In the genomic region with DNA sequence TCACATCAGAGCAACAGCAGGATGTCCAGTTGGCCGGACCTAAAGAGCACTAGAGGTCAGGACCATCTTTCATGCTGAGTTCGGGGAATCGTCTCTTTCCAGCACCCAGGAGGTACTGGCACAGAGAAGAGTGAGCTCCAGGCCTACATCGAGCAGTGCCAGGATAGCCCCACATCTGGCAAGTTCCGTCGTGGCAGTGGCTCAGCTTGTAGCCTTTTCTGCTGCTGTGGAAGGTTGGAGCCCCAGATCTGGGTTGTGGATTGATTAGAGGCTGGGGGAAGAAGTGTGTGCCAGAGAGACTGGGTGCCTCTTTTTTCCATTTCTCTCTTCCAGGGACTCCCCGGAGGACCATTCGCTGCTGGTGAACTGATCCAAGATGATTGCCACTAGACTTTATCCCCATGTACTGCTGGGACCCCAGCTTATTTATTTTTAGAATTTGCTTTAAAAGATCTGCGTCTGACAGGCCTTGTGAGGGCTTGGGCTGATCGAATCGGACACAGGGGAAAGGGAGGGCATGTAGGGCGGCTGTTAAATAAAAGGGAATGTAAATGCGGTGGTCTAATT, we compare ENCODE assay signal across 8 mouse cellular contexts. TPM values are rescaled to one million over a fixed set of nuclear protein-coding genes. Genes with fewer than 3 reads are reported as not detected.
DNase-seq lines count a peak whose midpoint lies in the region; ATAC-seq and TF ChIP-seq lines count a peak whose summit lies in the region.

No protein-coding gene starts in this region.

- TF ChIP-seq CTCF in heart, adult 2 months (IDR thresholded peaks at IDR 0.05): no peak

- H3K4me3 ChIP-seq in heart, adult 2 months: peak overlapping the region; percentile 70
- H3K4me3 ChIP-seq in hindbrain, embryonic 15.5 days: peak overlapping the region; percentile 57
- peak overlapping the region; percentile 55 for H3K4me3 ChIP-seq in midbrain, embryonic 11.5 days (ENCODE audit: low read depth, low read length)

- no peak for DNase-seq in heart, adult 2 months
- no peak for DNase-seq in heart, postnatal 10 days
- peak; percentile 50 for DNase-seq in cerebellum, adult 8-10 months
- peak; percentile 84 for DNase-seq in midbrain, embryonic 11.5 days (ENCODE audit: low spot score, missing footprints)
- no peak for DNase-seq in left cerebral cortex, adult 9 months (ENCODE audit: low spot score in 2 of 2)
- DNase-seq in ovary, postnatal 10 days (ENCODE audit: low spot score): no peak

- TF ChIP-seq EP300 in heart, adult 2 months (IDR thresholded peaks at IDR 0.05; ENCODE audit: insufficient read depth, low read depth, low read length): no peak

- no peaks in the 10 kb centered on the region for H3K27me3 ChIP-seq in heart, adult 2 months (ENCODE audit: control insufficient read depth, insufficient read depth, low read length)
- no peaks in the 10 kb centered on the region for H3K27me3 ChIP-seq in hindbrain, embryonic 15.5 days
- no peaks in the 10 kb centered on the region for H3K27me3 ChIP-seq in midbrain, embryonic 11.5 days (ENCODE audit: control insufficient read depth, insufficient read depth, low read length)

- no peaks in the 10 kb centered on the region for H3K79me2 ChIP-seq in heart, adult 2 months (replicated peaks; ENCODE audit: control insufficient read depth, insufficient read depth, low read length)

- WGBS in heart, adult 2 months: 36% methylated on average over 13 of the region's 13 CpGs
- WGBS in hindbrain, embryonic 15.5 days: 34% methylated on average over 13 of the region's 13 CpGs
- WGBS in midbrain, embryonic 11.5 days: 33% methylated on average over 13 of the region's 13 CpGs

- no peaks in the 10 kb centered on the region for H3K9me3 ChIP-seq in hindbrain, embryonic 15.5 days
- H3K9me3 ChIP-seq in midbrain, embryonic 11.5 days (ENCODE audit: control insufficient read depth, low read length): no peaks in the 10 kb centered on the region

- TF ChIP-seq POLR2A in heart, adult 2 months (IDR thresholded peaks at IDR 0.05; ENCODE audit: insufficient read depth, low read depth, low read length): no peak

- no peak; the same call in 1 of the 2 replicates for ATAC-seq in hindbrain, embryonic 15.5 days (ENCODE audit: low FRiP score, low read depth)
- ATAC-seq in midbrain, embryonic 11.5 days (ENCODE audit: low FRiP score): no peak
- ATAC-seq in inflammation-experienced regulatory T-cells, adult 6 months: no peak

- intact Hi-C loops in heart, adult 2 months (cut with DNase I): loop anchor here (5.0 kb wide), 3 partner anchors 108 to 292 kb away; a partner anchor contains a TSS
- intact Hi-C loops in heart, postnatal 10 days (cut with DNase I): loop anchor here (10.0 kb wide), 1 partner anchor 1100 kb away; a partner anchor contains a TSS

- H3K27ac ChIP-seq in heart, adult 2 months: peak overlapping the region; percentile 87
- peak overlapping the region; percentile 82 for H3K27ac ChIP-seq in hindbrain, embryonic 15.5 days (replicated peaks)
- no peak overlapping the region for H3K27ac ChIP-seq in midbrain, embryonic 11.5 days (ENCODE audit: low read depth, low read length)

- peak overlapping the region; percentile 91 for H3K4me2 ChIP-seq in hindbrain, embryonic 15.5 days
- H3K4me2 ChIP-seq in midbrain, embryonic 11.5 days: peak overlapping the region; percentile 85

- H3K9ac ChIP-seq in heart, adult 2 months (ENCODE audit: low read depth, low read length): no peak overlapping the region
- H3K9ac ChIP-seq in hindbrain, embryonic 15.5 days: peak overlapping the region; percentile 75
- H3K9ac ChIP-seq in midbrain, embryonic 11.5 days (ENCODE audit: low read length): peak overlapping the region; percentile 68; the same call in 1 of the 2 replicates

- H3K36me3 ChIP-seq in heart, adult 2 months (ENCODE audit: control insufficient read depth, insufficient read depth, low read length): no peaks in the 10 kb centered on the region
- H3K36me3 ChIP-seq in hindbrain, embryonic 15.5 days: peaks cover 29% of the 10 kb centered on the region
- peaks cover 3% of the 10 kb centered on the region; the same call in 1 of the 2 replicates for H3K36me3 ChIP-seq in midbrain, embryonic 11.5 days (ENCODE audit: control insufficient read depth, insufficient read depth, low read length)

- H3K4me1 ChIP-seq in heart, adult 2 months (ENCODE audit: control insufficient read depth, insufficient read depth, low read length): no peaks in the 10 kb centered on the region; the same call in 1 of the 2 replicates
- peaks cover 21% of the 10 kb centered on the region for H3K4me1 ChIP-seq in hindbrain, embryonic 15.5 days (replicated peaks)
- 0 out of 2 replicates have a peak, but pooled peaks cover 2% of the 10 kb centered on the region for H3K4me1 ChIP-seq in midbrain, embryonic 11.5 days (ENCODE audit: control insufficient read depth, insufficient read depth, low read length)

RNA-seq across cellular contexts. Expression of a gene that starts 0.4 kb away (rescaled TPM):
- 10 to 100 TPM in 1 of 2 experiments, 1 to 10 TPM in 1; 8.5 to 11.1 TPM for total RNA-seq in heart, adult 2 months (2021)
- polyA plus RNA-seq in heart, adult 2 months (2012; rRNA removed): 24.8 and 25.1 TPM in 2 replicates
- total RNA-seq in heart, postnatal 10 days (2021): 10 to 100 TPM; 12.9 to 13.8 TPM
- polyA plus RNA-seq in hindbrain, embryonic 15.5 days (2015; fragmentation: Nextera tagmentation; extraction: Ambion mirVana): 45.2 and 47.6 TPM in 2 replicates
- 15.6 and 15.8 TPM in 2 replicates for polyA plus RNA-seq in midbrain, embryonic 11.5 days (2014; fragmentation: Nextera tagmentation; extraction: Ambion mirVana)
- polyA plus RNA-seq in inflammation-experienced regulatory T-cells, adult 6 months (2017; shearing (Covaris generic)): 10 to 100 TPM; 20.6 to 32.6 (median 27.7) TPM

RNA-seq across cellular contexts. Expression of a gene that starts 14.5 kb away (rescaled TPM):
- 10 to 100 TPM; 20.6 to 23.1 TPM for total RNA-seq in heart, adult 2 months (2021)
- polyA plus RNA-seq in heart, adult 2 months (2012; rRNA removed): 86.9 and 123 TPM in 2 replicates
- 10 to 100 TPM; 27.1 to 28.3 TPM for total RNA-seq in heart, postnatal 10 days (2021)
- polyA plus RNA-seq in hindbrain, embryonic 15.5 days (2015; fragmentation: Nextera tagmentation; extraction: Ambion mirVana): 102 and 125 TPM in 2 replicates
- 44.6 and 47.5 TPM in 2 replicates for polyA plus RNA-seq in midbrain, embryonic 11.5 days (2014; fragmentation: Nextera tagmentation; extraction: Ambion mirVana)
- 10 to 100 TPM; 15.3 to 26.3 (median 24.0) TPM for polyA plus RNA-seq in inflammation-experienced regulatory T-cells, adult 6 months (2017; shearing (Covaris generic))

RNA-seq across cellular contexts. Expression of a gene that starts 21.8 kb away (rescaled TPM):
- 10 to 100 TPM; 24.9 to 30.7 TPM for total RNA-seq in heart, adult 2 months (2021)
- polyA plus RNA-seq in heart, adult 2 months (2012; rRNA removed): 51.3 and 53.9 TPM in 2 replicates
- total RNA-seq in heart, postnatal 10 days (2021): 10 to 100 TPM; 25.7 to 27.2 TPM
- 64.9 and 72.1 TPM in 2 replicates for polyA plus RNA-seq in hindbrain, embryonic 15.5 days (2015; fragmentation: Nextera tagmentation; extraction: Ambion mirVana)
- 30.2 and 31.3 TPM in 2 replicates for polyA plus RNA-seq in midbrain, embryonic 11.5 days (2014; fragmentation: Nextera tagmentation; extraction: Ambion mirVana)
- polyA plus RNA-seq in inflammation-experienced regulatory T-cells, adult 6 months (2017; shearing (Covaris generic)): under 1 TPM in 2 of 3 experiments, not detected in 1; 0.60 to 0.86 TPM

RNA-seq across cellular contexts. Expression of a gene that starts 44.1 kb away (rescaled TPM):
- under 1 TPM in 1 of 2 experiments, not detected in 1; 0.14 TPM for total RNA-seq in heart, adult 2 months (2021)
- 0.12 TPM in 1 of 2 replicates, not detected in the other for polyA plus RNA-seq in heart, adult 2 months (2012; rRNA removed)
- total RNA-seq in heart, postnatal 10 days (2021): under 1 TPM in 1 of 2 experiments, not detected in 1; 0.17 TPM
- 0.30 and 0.39 TPM in 2 replicates for polyA plus RNA-seq in hindbrain, embryonic 15.5 days (2015; fragmentation: Nextera tagmentation; extraction: Ambion mirVana)
- polyA plus RNA-seq in midbrain, embryonic 11.5 days (2014; fragmentation: Nextera tagmentation; extraction: Ambion mirVana): 0.23 TPM in 1 of 2 replicates, not detected in the other
- polyA plus RNA-seq in inflammation-experienced regulatory T-cells, adult 6 months (2017; shearing (Covaris generic)): not detected

RNA-seq across cellular contexts. Expression of a gene that starts 47.3 kb away (rescaled TPM):
- 1 to 10 TPM; 2.4 to 3.1 TPM for total RNA-seq in heart, adult 2 months (2021)
- polyA plus RNA-seq in heart, adult 2 months (2012; rRNA removed): 4.5 and 5.5 TPM in 2 replicates
- 1 to 10 TPM; 4.4 to 5.5 TPM for total RNA-seq in heart, postnatal 10 days (2021)
- 4.3 and 4.5 TPM in 2 replicates for polyA plus RNA-seq in hindbrain, embryonic 15.5 days (2015; fragmentation: Nextera tagmentation; extraction: Ambion mirVana)
- polyA plus RNA-seq in midbrain, embryonic 11.5 days (2014; fragmentation: Nextera tagmentation; extraction: Ambion mirVana): 1.8 and 2.8 TPM in 2 replicates
- polyA plus RNA-seq in inflammation-experienced regulatory T-cells, adult 6 months (2017; shearing (Covaris generic)): 10 to 100 TPM in 2 of 3 experiments, 1 to 10 TPM in 1; 9.0 to 20.4 (median 16.7) TPM

Comparison
In these comparisons a context has a peak if more than half of its experiments do, and no peak if none do; other contexts are left out.
1. DNase-seq: peak in cerebellum, adult 8-10 months (single experiment) and midbrain, embryonic 11.5 days (single experiment); none in heart, adult 2 months (0 of 2), heart, postnatal 10 days (0 of 2), left cerebral cortex, adult 9 months (0 of 2) and ovary, postnatal 10 days (single experiment).
2. RNA of a gene that starts 21.8 kb away (polyA plus RNA-seq): 64.9 to 72.1 TPM in hindbrain, embryonic 15.5 days, 51.3 to 53.9 TPM in heart, adult 2 months and 30.2 to 31.3 TPM in midbrain, embryonic 11.5 days; 0.60 to 0.86 TPM in inflammation-experienced regulatory T-cells, adult 6 months; every median in the first group is over 10 times any median in the second.
3. Peak in every context shown above with its lines, with median percentiles within 50 percentile points of each other: H3K4me3 ChIP-seq.